Mouse (Mus musculus) layer of hippocampus, postnatal 10 days (tissue): ENCODE results near the gene Galnt7. TPM values are rescaled to one million over a fixed set of nuclear protein-coding genes. Genes with fewer than 3 reads are reported as not detected.
A peak's percentile ranks its signal among the peaks of the same experiment; 100 is the strongest.

Source experiments
- DNase-seq, 2 experiments: peaks; one replicate each; pipeline ENCODE4 v3.0.0; 2021; ENCODE audit warnings: low spot score in 2 of 2
- long read RNA-seq: library from polyadenylated mRNA; stranded (forward); transcript quantifications from one replicate; pipeline ENCODE4 v2.0.0, GENCODE M21; 2023
- total RNA-seq, 2 experiments: library from RNA; stranded (reverse); gene quantifications; 2 replicates each; pipeline ENCODE4 v1.2.3; 2021

Galnt7 gene
- total RNA-seq, result 10 to 100 TPM; 11.7 to 11.8 TPM
- long read RNA-seq, full-length matches to known transcripts, result 1 of 2 reads
- long read RNA-seq, partial matches to known transcripts, result 0 of 2 reads
- long read RNA-seq, other reads (novel, unspliced or antisense), result 1 of 2 reads

DNA sequence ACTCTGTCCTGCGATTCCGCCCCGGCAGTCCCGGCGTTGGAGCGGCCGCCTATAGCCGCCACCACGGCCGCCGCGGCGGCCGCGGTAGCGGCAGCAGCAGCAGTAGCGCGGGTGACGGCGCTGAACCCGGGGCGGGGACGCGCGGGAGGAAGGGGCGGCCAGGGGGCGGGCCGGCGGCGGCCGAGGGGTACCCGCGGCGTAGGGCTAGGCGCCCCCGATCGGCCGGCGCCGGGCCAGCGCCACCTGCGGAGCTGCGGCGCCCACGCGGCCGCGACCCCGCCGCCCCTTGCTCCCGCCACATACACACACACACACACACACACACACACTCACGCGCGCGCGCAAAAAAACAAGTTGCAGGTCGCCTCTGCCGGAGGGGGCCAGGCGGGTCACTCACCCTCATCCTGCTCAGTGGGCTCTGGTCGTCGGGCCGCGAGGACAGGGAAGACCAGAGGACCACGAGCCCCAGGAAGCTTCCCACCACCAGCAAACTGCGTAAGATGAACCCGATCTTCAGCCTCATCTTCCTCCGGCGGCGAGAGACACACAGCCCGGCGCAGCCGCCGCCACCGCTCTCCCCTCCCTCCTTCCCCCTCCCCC is at the start of gene Galnt7:
Gene Galnt7 (minus strand): TSS at position 577 of the 600 bp plus-strand sequence.
- peak in 1 of 2 experiments; percentile 48 for DNase-seq

DNA sequence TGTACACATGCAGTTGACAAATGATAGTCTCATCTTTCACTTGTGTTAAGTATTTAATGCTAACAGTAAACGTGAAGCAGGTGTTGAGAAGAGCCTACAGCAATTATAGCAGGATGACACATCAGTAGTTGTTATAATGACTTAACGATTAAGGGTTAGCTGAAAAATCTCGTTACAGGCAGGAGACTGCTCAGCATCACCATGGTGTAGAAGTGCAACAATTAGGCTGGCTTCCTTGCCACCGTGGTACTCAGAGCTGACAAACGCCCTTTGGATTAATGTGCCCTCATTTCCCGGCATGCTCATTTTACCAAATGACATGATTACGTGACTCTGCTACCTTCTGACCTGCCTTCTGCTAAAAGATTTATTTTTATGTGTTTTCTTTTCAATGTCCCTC is 35.8 kb upstream of the Galnt7 start:
- no peak for DNase-seq

DNA sequence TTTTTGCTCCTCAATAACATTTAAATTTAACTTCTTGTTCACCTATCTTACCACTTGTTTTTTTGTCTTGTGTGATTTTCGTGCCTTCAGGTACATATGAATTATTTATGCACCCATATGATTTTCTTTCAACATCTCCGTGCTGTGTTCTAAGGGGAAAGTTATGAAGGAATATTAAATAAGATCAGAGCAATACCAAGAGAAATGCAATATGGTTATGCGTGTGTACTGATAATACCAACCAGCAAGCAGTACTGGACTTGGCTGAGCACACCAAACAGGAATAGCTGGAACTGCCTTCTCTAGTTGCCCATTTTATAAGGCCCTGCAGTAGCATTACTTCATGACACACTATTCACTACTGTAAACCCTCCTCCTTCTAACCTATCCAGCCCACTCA is 33.0 kb upstream of the Galnt7 start:
- no peak for DNase-seq

DNA sequence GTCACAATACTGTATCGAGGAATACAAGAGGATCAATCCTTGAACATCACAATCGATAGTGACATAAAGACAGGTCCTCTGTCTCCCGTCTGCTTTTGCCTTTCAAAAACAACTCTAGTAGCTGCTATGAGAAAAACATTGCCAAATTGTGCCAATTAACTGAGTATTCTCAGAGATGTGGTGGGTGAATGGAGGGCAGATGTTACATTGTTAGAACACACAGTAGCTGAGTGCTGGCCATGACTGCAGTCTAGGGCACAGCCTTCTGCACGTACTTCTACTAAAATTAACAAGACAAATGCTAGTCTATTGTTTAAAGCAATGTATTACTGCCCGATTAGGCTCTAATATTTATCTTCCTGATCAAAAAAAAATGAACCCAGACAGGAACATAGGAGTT is 27.2 kb upstream of the Galnt7 start:
- DNase-seq, result no peak

DNA sequence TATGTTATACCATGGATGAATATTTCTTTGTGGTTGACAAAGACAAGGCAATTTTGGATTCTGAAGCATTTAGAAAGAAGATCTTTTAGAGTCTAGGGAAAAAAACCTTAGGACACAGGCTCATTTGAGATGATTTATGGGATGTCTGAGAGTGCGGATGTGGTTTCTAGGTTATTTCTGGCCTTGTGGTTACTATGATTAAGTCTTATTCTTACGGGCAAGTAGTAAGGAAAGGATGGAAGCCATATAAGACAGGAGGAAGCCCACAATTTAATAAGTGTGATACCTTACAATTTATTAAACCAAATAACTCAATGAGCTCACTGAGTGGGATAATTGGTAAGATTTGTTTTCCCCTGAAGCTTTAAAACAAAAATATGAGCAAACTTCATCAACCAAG is 11.3 kb upstream of the Galnt7 start:
- DNase-seq, result no peak

DNA sequence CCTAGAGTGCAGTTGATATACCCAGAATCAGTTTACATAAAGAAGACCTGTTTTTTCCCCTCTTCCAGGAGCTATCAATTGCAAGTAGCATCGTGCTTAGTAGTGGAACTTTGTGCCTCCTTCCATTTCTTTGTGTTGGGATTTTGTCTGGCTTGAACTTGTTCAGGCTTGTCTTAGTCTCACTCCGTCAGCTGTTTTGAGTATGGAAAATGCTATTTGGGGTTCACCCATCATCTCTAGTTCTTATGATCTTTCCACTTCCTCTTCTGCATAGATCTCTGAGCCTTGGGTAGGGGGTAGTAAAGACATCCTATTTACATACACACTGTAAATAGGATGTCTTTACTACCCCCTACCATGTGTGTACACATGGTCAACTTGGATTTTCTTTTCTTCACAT is 7.2 kb upstream of the Galnt7 start:
- no peak for DNase-seq

DNA sequence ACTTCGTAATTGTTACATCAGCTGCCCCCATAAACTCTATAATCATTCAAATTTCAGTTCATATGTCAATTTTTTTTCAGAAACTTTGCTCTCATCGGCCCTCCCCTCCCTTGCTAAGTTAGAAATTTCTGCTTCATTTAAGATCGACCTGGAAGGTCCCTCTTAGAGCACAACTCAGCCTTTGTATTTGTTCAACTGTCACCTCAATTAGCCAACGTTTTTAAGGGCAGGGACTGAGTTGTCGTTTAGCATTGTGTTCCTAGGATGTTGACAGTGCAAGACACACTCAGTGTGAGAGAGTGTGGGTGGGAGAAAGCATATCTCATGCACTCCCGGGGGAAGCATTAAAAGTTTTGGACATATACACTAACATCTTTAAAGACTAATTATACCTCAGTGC is 3.6 kb upstream of the Galnt7 start:
- no peak for DNase-seq

DNA sequence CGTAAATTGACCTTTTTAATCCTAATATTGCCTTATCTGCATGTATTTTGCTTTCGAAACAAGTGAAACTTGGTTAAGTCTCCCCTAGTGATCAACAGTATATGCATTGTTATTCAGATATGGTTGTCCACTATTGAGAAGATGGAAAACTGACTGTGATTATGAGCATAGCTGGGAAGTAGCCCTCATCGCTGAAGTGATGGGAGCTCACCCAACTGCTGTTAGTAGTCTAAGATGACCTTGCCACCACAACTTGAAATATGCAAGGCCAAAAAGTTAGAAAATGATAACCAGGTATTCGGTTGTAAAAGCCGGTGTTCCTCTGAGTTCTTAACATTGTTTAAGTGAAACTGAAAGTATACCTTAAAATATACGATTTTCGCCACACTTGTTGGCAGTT is 1.3 kb upstream of the Galnt7 start:
- no peak for DNase-seq

DNA sequence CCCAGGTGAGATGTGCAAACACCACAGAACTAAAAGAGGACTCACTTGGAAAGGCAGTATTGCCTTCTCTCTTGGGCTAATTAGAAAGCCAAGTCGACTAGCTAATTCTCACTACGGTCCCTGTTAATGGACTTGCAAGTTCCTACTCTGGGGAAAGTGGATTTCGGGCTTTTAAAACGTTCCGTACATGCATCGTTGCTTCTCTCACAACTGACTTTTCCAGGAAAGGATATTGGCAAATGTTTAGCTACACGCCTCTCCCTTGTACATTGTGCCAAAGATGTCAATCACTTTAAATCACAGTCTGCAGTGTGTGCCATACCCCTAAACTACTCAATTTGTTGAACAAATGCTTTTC is 915 bp upstream of the Galnt7 start:
- DNase-seq, result no peak

DNA sequence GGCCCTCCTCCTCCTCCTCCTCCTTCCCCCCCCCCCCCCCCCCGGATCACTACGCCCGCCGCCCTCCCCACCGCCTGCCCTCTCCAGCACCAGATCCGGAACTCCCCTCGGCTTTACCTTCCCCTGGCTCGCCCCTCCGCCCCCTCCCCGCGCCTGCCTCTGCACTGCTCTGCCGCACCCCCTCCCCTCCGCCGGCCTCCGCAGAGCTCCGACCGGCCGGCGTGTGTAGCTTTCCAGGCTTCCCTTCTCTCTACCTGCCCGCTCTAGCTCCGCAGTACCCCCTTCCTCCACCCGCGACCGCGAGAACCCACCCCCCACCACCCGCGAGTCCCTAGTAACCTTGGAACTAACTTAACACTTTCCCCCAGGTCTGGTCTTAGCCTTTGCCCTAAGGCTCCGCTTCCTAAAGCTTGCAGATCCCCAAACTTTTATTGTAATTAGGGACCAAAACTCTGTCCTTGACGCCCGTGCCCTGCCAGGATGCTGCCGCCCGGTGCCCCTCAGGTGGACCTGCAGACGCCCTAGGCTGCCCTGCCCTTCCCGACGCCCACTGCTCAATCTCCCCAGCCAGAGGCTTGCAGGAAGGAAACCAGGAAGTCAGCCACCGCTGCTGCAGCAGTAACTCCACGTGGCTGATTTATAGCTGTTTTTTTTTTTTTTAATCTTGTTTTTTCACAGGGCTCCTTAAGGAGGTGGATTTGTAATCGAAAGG is 380 bp upstream of the Galnt7 start:
- peak; percentile 27 to 44 for DNase-seq

DNA sequence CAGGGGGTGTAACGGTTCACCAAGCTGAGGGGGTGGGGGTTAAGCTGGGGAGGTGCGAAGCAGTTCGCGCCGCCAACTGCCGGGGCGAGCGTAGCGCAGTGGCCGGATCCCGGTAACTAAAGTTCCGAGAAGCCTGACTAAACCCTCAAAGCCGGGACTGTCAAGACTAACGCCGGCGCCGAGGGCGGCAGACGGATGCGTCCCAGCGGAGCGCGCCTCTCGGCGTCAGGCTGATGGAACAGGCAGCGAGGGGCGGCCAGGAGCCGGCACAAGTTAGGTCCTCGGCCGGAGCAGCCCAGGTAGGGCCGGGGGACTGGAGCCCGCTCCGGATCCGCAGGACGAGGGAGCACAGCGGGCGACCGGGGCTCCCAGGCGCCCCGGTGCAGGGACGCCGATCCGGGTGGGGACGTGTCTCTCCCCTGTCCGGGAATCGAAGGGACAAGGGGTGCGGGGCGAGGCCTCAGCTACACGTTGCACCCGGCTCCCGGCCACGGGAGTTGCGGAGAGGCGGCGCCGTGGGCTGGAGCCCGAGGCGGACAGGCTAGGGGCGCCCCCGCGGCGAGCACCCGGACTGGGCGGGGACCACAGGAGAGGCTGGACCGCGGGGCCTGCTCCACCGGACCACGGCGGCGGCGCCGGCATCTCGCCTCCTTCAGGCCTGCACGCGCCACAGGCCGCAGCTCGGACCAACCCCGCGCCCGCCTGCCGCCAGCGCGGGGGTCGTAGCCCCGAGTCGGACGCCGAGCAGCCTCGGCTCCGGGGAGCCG is 960 bp downstream of the Galnt7 start:
- peak; percentile 64 to 77 for DNase-seq

DNA sequence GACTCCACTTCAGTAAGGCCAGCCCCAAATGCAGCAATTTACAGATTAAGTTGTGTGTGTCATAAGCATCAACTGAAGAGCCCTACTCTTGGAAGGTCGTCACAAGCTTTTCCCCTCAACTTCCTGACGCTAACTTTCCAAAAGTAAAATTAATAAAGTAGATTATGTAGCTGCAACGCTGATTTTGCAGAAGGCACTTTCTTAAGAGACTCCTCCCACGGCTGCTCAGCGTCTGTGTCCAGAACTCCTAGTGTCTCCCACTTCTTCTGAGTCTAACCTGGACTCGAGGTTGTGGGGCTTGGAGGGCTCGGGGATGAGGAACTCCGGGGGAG is 1.5 kb downstream of the Galnt7 start:
- no peak for DNase-seq

DNA sequence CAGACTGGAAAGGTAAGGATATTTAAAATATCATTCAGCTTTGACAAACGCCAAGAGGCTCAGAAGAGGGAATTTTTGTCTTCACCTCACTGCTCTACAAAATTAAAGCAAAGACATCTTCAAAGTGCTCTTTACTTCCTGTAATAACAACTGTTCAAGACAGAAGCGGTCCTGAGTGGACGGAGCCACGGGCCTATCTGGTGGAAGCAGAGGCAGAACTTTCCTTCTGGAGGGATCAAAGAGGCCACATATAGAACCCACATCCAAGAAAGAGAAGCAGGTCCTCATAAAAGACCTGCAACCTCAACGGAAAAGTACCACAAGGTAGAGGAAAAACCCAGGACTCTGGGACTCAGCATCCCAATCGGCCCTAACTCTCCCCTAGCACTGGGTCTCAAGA is 2.6 kb downstream of the Galnt7 start:
- DNase-seq, result no peak

DNA sequence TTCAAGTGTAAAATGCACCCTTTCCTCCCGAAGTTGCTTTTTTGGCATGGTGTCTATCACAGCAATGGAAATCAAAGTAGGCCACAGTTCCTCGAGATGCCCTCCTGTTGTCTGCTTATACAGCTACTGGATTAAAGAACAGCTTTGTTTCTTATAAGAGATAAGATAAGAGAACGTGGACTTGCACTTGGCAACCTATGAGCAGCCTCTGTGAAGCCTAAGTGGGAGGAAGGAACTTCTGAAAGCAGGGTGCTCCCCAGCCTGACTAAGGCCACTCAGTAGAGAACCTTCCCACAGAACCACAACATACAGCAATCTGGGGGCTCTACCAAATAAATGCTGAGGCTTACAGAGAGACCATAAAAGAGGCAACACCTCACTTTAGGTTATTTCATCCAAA is 5.3 kb downstream of the Galnt7 start:
- DNase-seq, result no peak

DNA sequence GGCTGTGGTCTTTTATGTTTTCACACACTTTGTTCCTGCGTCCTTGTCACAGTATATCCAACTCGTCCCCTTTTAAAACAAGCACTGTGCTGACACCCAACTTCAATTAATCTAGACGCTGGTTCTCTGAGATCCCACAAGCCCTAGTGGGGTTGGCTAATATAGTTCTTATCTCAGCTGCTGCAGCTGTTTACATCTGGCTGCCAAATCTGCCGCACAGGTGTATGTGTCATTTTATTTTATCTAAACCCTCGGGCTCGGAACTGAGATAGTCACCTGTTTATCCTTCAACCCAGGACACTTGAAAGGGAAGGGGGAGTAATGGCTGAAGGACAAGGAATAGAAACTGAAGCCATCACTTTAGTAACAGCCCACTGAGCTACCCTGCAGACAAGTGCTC is 8.6 kb downstream of the Galnt7 start:
- DNase-seq, result no peak

DNA sequence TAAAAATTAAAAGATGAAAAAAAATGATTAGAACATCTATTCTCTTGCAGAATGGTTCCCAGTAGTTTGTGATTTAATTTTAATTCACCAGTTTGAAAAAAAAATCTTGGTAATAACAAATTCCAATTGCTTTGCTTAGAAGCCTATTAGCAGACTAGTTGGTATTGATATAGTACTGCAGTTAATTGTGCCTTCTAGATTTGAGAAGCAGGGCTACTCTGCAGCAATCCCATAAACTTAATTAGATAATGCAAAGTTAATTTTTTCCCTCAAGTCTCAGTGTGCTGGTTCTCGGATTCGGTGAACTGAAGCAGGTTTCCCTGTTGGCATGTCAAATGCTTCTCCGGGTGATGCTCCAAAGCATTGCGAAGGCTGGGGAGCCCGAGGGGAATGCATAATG is 10.1 kb downstream of the Galnt7 start:
- DNase-seq, result no peak

DNA sequence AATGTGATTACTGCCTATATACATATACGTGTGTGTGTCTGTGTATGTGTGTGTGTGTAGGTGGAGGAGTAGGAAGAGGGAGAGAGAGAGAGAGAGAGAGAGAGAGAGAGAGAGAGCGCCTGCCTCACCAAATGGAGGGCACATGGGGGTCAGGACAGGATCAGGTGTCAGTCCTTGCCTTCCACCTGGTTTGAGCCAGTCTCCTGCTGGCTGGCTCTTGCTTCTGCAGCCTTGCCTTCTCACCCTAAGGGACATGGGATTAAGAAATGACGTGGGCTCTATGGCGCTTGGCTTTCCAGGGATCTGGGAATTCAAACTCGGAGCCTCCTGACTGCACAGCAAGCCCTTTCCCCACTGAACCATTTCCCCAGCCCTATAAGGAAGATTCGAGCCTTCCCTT is 13.9 kb downstream of the Galnt7 start:
- no peak for DNase-seq

DNA sequence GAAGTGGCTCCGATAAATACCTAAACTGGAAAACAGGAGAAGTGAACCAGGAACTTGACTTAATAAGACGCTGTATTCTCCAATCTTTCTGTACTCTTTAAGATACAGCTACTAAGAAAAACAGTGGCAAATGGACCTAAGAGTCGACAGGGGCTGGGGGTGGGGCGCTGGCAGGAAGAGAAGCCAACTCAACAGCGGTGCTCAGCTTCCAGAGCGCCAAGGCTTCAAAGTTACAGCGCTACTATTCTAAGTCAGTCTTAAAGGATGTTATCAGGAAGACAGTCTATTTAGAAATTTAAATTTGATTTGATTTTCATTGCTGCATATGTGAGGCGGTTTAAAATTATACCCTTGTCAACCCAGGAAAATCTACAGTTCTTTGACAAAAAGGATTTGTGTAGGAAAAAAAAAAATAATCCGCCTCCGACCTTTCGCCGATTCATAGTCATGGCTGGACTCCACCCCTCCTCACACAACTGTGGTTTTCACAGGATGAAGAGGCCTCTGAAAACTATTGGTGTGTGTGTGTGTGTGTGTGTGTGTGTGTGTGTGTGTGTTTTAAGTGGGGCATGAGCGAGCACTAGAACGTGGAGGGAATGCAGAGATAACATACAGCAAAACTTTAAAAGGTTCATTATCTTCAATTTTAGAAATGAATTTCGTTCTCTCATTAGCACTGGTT is 15.1 kb downstream of the Galnt7 start:
- DNase-seq, result no peak

DNA sequence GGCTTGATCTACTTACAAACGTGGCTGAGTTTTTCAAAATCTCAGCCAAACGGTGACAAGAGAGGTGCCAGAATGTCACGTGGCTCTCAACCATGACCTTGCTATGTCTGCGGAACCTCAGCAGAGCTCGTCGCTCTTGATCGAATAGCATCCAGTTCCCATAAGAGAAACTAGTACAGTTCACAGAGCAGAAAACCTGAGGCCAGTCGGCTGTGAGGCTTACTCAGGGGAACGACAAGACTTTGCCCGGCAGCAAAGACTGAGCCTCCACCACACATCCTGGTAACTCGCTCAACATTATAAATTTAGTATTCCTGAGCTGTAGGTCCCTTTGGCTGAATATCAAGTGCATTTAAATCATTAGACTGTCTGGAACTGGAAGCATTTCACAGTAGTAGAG is 16.1 kb downstream of the Galnt7 start:
- no peak for DNase-seq

DNA sequence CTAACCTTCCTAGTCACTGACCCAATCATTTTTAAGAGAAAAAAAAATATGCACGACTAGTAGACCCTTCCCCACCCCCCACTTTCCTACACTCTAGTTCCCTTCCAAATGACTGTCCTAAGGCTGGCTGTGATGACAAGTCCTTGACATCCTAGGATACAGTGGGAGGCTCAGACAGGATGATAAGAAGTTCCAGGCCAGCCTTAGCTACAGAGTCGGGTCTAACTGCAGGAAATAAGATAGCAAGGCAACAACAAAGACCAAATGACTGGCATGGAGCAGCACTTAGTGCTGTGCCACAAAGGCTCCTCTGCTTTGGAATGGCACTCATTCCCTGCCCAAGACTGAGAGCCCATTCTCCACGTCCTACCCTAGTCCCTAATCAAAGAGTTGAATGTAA is 16.6 kb downstream of the Galnt7 start:
- no peak for DNase-seq

DNA sequence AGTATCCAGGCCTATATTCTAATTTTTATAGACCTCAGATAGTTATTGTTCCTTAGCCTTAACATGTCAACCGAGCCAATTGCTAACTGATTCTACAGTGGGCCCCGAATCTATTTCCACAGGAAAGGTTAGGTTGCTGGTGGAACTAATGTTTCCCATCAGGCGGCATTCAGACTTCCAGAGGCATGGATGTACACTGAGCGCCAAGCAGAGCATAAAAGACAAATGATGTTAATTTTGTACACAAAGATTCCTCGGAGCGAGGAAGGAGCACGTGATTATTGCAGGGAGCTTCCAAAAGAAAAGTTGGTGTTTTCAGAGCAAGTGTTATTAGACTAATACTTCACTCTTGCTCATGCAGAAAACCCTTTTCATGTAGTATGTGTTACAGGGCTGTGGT is 21.1 kb downstream of the Galnt7 start:
- no peak for DNase-seq

DNA sequence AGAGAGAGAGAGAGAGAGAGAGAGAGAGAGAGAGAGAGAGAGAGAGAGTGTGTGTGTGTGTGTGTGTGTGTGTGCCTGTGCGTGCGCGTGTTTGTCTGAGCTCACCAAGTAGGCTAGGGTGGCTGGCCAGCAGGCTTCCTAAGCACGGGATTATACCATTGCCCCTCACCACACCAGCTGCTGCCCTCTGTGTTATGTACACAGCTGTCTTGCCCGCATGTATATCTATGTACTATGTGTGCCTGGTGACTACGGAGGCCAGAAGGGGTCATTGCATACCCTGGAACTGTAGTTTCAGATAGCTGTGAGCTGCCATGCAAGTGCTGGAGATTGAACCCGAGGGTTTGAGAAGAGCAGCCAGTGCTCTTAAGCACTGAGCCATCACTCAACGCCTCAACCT is 22.7 kb downstream of the Galnt7 start:
- no peak for DNase-seq
